ENCODE assay signal across 19 mouse cellular contexts in genomic region chr1:151983991-151984390, GRCm38 (mm10).
A peak's percentile ranks its signal among the peaks of the same experiment; 100 is the strongest.
DNase-seq lines count a peak whose midpoint lies in the region; ATAC-seq and TF ChIP-seq lines count a peak whose summit lies in the region.
"Had no signal": no experiment of that assay in that cellular context is flagged by ENCODE, and none has a peak within 500 bp of the region (broad histone marks: within the 10 kb centered on the region; RNA-seq: fewer than 3 reads in every experiment).

No protein-coding gene starts in this region.

- no peaks in the 10 kb centered on the region for H3K9me3 ChIP-seq in hindbrain, embryonic 10.5 days
- no peaks in the 10 kb centered on the region for H3K9me3 ChIP-seq in hindbrain, postnatal 0 days (ENCODE audit: low read length)
- no peaks in the 10 kb centered on the region for H3K9me3 ChIP-seq in hindbrain, embryonic 11.5 days (ENCODE audit: control insufficient read depth, low read length)
- no peaks in the 10 kb centered on the region for H3K9me3 ChIP-seq in midbrain, embryonic 11.5 days (ENCODE audit: control insufficient read depth, low read length)
- no peaks in the 10 kb centered on the region for H3K9me3 ChIP-seq in neural tube, embryonic 15.5 days (replicated peaks)
- H3K9me3 ChIP-seq: embryonic facial prominence, embryonic 10.5 days had no signal

- no peak for TF ChIP-seq CTCF in hindbrain, postnatal 0 days (IDR thresholded peaks at IDR 0.05; ENCODE audit: low read depth)
- TF ChIP-seq CTCF in gastrocnemius, adult 2 months (IDR thresholded peaks at IDR 0.05), result no peak

- 0 out of 2 replicates have a peak, but pooled peaks cover 3% of the 10 kb centered on the region for H3K36me3 ChIP-seq in hindbrain, embryonic 10.5 days
- H3K36me3 ChIP-seq in hindbrain, postnatal 0 days (ENCODE audit: insufficient read depth, low read length), result no peaks in the 10 kb centered on the region
- H3K36me3 ChIP-seq in hindbrain, embryonic 11.5 days (ENCODE audit: control insufficient read depth, insufficient read depth, low read length), result no peaks in the 10 kb centered on the region
- no peaks in the 10 kb centered on the region for H3K36me3 ChIP-seq in midbrain, embryonic 11.5 days (ENCODE audit: control insufficient read depth, insufficient read depth, low read length)
- H3K36me3 ChIP-seq in neural tube, embryonic 15.5 days, result no peaks in the 10 kb centered on the region
- H3K36me3 ChIP-seq: embryonic facial prominence, embryonic 10.5 days had no signal

- H3K27me3 ChIP-seq in hindbrain, embryonic 10.5 days (ENCODE audit: insufficient read depth, poor library complexity, severe bottlenecking), result no peaks in the 10 kb centered on the region
- H3K27me3 ChIP-seq in hindbrain, postnatal 0 days (ENCODE audit: insufficient read depth, low read length), result no peaks in the 10 kb centered on the region
- no peaks in the 10 kb centered on the region for H3K27me3 ChIP-seq in hindbrain, embryonic 11.5 days (ENCODE audit: control insufficient read depth, insufficient read depth, low read length)
- H3K27me3 ChIP-seq in midbrain, embryonic 11.5 days (ENCODE audit: control insufficient read depth, insufficient read depth, low read length), result no peaks in the 10 kb centered on the region
- H3K27me3 ChIP-seq in neural tube, embryonic 15.5 days (replicated peaks), result no peaks in the 10 kb centered on the region
- H3K27me3 ChIP-seq: Patski had no signal

- WGBS in hindbrain, embryonic 10.5 days, result 51% methylated on average over 4 of the region's 4 CpGs
- 19% methylated on average over 4 of the region's 4 CpGs for WGBS in hindbrain, postnatal 0 days
- 32% methylated on average over 4 of the region's 4 CpGs for WGBS in hindbrain, embryonic 11.5 days
- WGBS in midbrain, embryonic 11.5 days, result 44% methylated on average over 4 of the region's 4 CpGs
- 28% methylated on average over 4 of the region's 4 CpGs for WGBS in neural tube, embryonic 15.5 days

- peaks cover 35% of the 10 kb centered on the region for H3K4me1 ChIP-seq in hindbrain, embryonic 10.5 days (replicated peaks)
- H3K4me1 ChIP-seq in hindbrain, postnatal 0 days (ENCODE audit: insufficient read depth, low read length), result peaks cover 13% of the 10 kb centered on the region
- peaks cover 6% of the 10 kb centered on the region; the same call in 1 of the 2 replicates for H3K4me1 ChIP-seq in hindbrain, embryonic 11.5 days (replicated peaks; ENCODE audit: control insufficient read depth, insufficient read depth, low read length)
- H3K4me1 ChIP-seq in midbrain, embryonic 11.5 days (ENCODE audit: control insufficient read depth, insufficient read depth, low read length), result peaks cover 13% of the 10 kb centered on the region
- H3K4me1 ChIP-seq in neural tube, embryonic 15.5 days, result peaks cover 38% of the 10 kb centered on the region

- ATAC-seq in hindbrain, postnatal 0 days, result no peak
- ATAC-seq in hindbrain, embryonic 11.5 days (ENCODE audit: low FRiP score), result peak; percentile 54; the same call in 1 of the 2 replicates
- ATAC-seq in midbrain, embryonic 11.5 days (ENCODE audit: low FRiP score), result no peak
- ATAC-seq in neural tube, embryonic 15.5 days (ENCODE audit: low FRiP score), result no peak
- ATAC-seq: liver, postnatal 0 days; Patski had no signal

- H3K4me3 ChIP-seq in hindbrain, embryonic 10.5 days, result no peak overlapping the region
- H3K4me3 ChIP-seq in hindbrain, postnatal 0 days (ENCODE audit: low read length), result no peak overlapping the region
- no peak overlapping the region for H3K4me3 ChIP-seq in hindbrain, embryonic 11.5 days (ENCODE audit: low read depth, low read length)
- H3K4me3 ChIP-seq in midbrain, embryonic 11.5 days (ENCODE audit: low read depth, low read length), result no peak overlapping the region
- H3K4me3 ChIP-seq in neural tube, embryonic 15.5 days (replicated peaks), result no peak overlapping the region
- H3K4me3 ChIP-seq in gastrocnemius, adult 2 months, result no peak overlapping the region
- H3K4me3 ChIP-seq: embryonic facial prominence, embryonic 10.5 days; heart, adult 2 months; myocyte had no signal

- H3K9ac ChIP-seq in hindbrain, postnatal 0 days (replicated peaks; ENCODE audit: low read length), result no peak overlapping the region
- no peak overlapping the region for H3K9ac ChIP-seq in hindbrain, embryonic 11.5 days (ENCODE audit: low read depth, low read length)
- no peak overlapping the region for H3K9ac ChIP-seq in midbrain, embryonic 11.5 days (ENCODE audit: low read length)
- H3K9ac ChIP-seq in neural tube, embryonic 15.5 days (replicated peaks), result no peak overlapping the region
- H3K9ac ChIP-seq: liver, postnatal 0 days had no signal

- no peak overlapping the region for H3K4me2 ChIP-seq in hindbrain, postnatal 0 days (ENCODE audit: low read depth, low read length)
- no peak overlapping the region for H3K4me2 ChIP-seq in hindbrain, embryonic 11.5 days (replicated peaks; ENCODE audit: low read depth, low read length)
- H3K4me2 ChIP-seq in midbrain, embryonic 11.5 days, result no peak overlapping the region
- H3K4me2 ChIP-seq in neural tube, embryonic 15.5 days, result no peak overlapping the region

- intact Hi-C loops in gastrocnemius, adult 2 months (cut with DNase I), result no loop called here

- no peak for DNase-seq in hindbrain, embryonic 10.5 days (ENCODE audit: low spot score)
- DNase-seq in hindbrain, postnatal 0 days (ENCODE audit: low spot score), result no peak
- no peak for DNase-seq in hindbrain, embryonic 11.5 days (ENCODE audit: low spot score)
- no peak for DNase-seq in midbrain, embryonic 11.5 days (ENCODE audit: low spot score, missing footprints)
- no peak for DNase-seq in natural killer cell, adult 2 months (ENCODE audit: low spot score in 2 of 2)
- no peak for DNase-seq in thymus, postnatal 36 days
- DNase-seq in gastrocnemius, adult 2 months, result no peak
- DNase-seq: adrenal gland, postnatal 36 days; cerebellum, postnatal 25 days; heart, adult 2 months; liver, postnatal 0 days; lung, postnatal 36 days; spleen, adult 18-20 months; thymus, postnatal 4 days had no signal

- peak overlapping the region; percentile 57 for H3K27ac ChIP-seq in hindbrain, embryonic 10.5 days
- no peak overlapping the region for H3K27ac ChIP-seq in hindbrain, postnatal 0 days
- H3K27ac ChIP-seq in hindbrain, embryonic 11.5 days (ENCODE audit: low read depth, low read length), result peak overlapping the region; percentile 36
- H3K27ac ChIP-seq in midbrain, embryonic 11.5 days (ENCODE audit: low read depth, low read length), result peak overlapping the region; percentile 38
- peak overlapping the region; percentile 7 for H3K27ac ChIP-seq in neural tube, embryonic 15.5 days (replicated peaks)
- H3K27ac ChIP-seq in gastrocnemius, adult 2 months, result no peak overlapping the region
- H3K27ac ChIP-seq: embryonic facial prominence, embryonic 10.5 days; heart, adult 2 months; kidney, postnatal 0 days had no signal

Comparison
In these comparisons a context has a peak if more than half of its experiments do, and no peak if none do; other contexts are left out.
1. H3K27ac ChIP-seq: peak in hindbrain, embryonic 10.5 days (single experiment), hindbrain, embryonic 11.5 days (single experiment), midbrain, embryonic 11.5 days (single experiment) and neural tube, embryonic 15.5 days (single experiment); none in hindbrain, postnatal 0 days (single experiment) and gastrocnemius, adult 2 months (single experiment).